Mouse (Mus musculus): ENCODE data around the gene Tspan31.

DNA sequence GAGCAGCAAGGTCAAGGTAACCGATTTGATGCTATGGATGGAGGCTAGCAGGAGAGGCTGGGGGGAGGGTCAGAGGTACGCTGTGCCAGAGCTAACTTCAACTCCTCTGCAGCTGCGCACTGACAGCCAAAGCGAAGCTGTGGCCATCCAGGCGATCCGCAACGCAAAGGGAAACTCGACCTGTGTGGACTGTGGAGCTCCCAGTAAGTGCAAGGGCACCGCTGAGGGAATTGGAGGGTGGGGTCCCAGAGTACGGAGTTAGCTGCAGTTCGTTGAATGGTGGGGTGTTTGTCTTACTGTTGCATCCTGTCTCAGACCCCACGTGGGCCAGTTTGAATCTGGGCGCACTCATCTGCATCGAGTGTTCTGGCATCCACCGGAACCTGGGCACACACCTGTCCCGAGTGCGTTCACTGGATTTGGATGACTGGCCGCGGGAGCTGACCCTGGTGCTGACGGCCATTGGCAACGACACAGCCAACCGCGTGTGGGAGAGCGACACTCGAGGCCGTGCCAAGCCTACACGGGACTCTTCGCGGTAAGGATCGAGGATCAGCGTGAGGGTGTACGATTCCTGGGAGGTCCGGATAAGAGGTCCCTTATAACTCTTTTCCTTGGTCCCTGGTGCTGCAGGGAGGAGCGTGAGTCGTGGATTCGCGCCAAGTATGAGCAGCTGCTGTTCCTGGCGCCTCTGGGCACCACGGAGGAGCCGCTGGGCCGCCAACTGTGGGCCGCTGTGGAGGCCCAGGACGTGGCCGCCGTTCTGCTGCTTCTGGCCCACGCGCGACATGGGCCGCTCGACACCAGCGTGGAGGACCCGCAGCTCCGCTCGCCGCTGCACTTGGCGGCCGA, 20.7 kb upstream of the Tspan31 start:
- TF ChIP-seq POLR2A (IDR thresholded peaks at IDR 0.05; ENCODE audit: extremely low read depth, insufficient read depth, low read length) = no peak
- TF ChIP-seq CTCF (IDR thresholded peaks at IDR 0.05; ENCODE audit: extremely low read depth, insufficient read depth, low read length) = no peak

Data from cortical plate, adult 2 months (tissue).